ENCODE assay signal across 8 mouse cellular contexts in genomic region chrX:104199611-104200387, GRCm38 (mm10). TPM values are rescaled to one million over a fixed set of nuclear protein-coding genes. Genes with fewer than 3 reads are reported as not detected.
DNase-seq lines count a peak whose midpoint lies in the region; ATAC-seq lines count a peak whose summit lies in the region.

No protein-coding gene starts in this region.

- H3K9ac ChIP-seq in hindbrain, embryonic 12.5 days, result peak overlapping the region; percentile 74

- peaks cover 61% of the 10 kb centered on the region for H3K27me3 ChIP-seq in hindbrain, embryonic 12.5 days

- ATAC-seq in frontal cortex, adult (ENCODE audit: low TSS enrichment), result peak; percentile 50
- ATAC-seq in hindbrain, embryonic 12.5 days (ENCODE audit: low FRiP score), result peak; percentile 50

- no peaks in the 10 kb centered on the region for H3K4me1 ChIP-seq in hindbrain, embryonic 12.5 days

- H3K9me3 ChIP-seq in hindbrain, embryonic 12.5 days (replicated peaks), result no peaks in the 10 kb centered on the region; the same call in 1 of the 2 replicates

- H3K4me3 ChIP-seq in hindbrain, embryonic 12.5 days, result peak overlapping the region; percentile 56

- DNase-seq in Muller cell, postnatal 12 days (ENCODE audit: inconsistent ontology term), result peak; percentile 69
- peak; percentile 48 for DNase-seq in cerebellum, adult 11-12 months
- peak; percentile 39 to 41 for DNase-seq in layer of hippocampus, postnatal 10 days (ENCODE audit: low spot score in 2 of 2)
- peak; percentile 44 for DNase-seq in lung, postnatal 10 days
- peak; percentile 12 for DNase-seq in right cerebral cortex, adult 18-20 months
- peak; percentile 20 to 60 for DNase-seq in urinary bladder, postnatal 4 days (ENCODE audit: low spot score in 2 of 2)

- H3K27ac ChIP-seq in hindbrain, embryonic 12.5 days, result peak overlapping the region; percentile 91

- H3K4me2 ChIP-seq in hindbrain, embryonic 12.5 days (replicated peaks), result peak overlapping the region; percentile 59

- WGBS in hindbrain, embryonic 12.5 days, result 31% methylated on average over 59 of the region's 100 CpGs

- H3K36me3 ChIP-seq in hindbrain, embryonic 12.5 days, result no peaks in the 10 kb centered on the region

RNA-seq across cellular contexts. Expression of gene Nexmif, which starts 1.2 kb away (rescaled TPM):
- polyA plus RNA-seq in hindbrain, embryonic 12.5 days (2016; fragmentation: Nextera tagmentation; extraction: Ambion mirVana), result 4.6 and 5.5 TPM in 2 replicates
- 10 to 100 TPM; 53.1 to 60.1 TPM for total RNA-seq in layer of hippocampus, postnatal 10 days (2021)

Comparison
In these comparisons a context has a peak if more than half of its experiments do, and no peak if none do; other contexts are left out.
1. Peak in every context shown above with its lines: DNase-seq, ATAC-seq, H3K4me3 ChIP-seq and H3K27ac ChIP-seq.
2. DNase-seq: peak in every context shown above with its lines; median percentile 69 in Muller cell, postnatal 12 days; 48 in cerebellum, adult 11-12 months; 44 in lung, postnatal 10 days; 40 in layer of hippocampus, postnatal 10 days; 40 in urinary bladder, postnatal 4 days; 12 in right cerebral cortex, adult 18-20 months.